In the genomic region with DNA sequence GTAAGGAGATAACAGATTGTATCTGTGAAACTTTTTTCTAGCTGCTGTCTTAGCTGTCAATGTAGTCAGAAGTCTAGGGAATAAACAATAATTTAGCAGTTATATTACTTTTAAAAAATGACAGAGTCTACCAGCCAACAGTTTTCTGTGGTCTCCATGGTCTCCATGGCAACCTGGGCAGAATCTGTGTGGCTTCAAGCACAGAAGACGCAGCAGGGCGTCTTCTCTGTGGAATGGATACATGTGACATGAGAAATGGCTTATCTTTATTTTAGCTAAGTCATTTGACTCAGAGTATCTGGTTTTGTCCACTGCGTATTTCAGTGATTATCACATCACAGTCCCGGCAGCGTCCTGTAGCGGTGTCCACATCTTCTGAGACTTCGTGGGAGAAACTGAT, we compare ENCODE assay signal across 19 mouse cellular contexts. TPM values are rescaled to one million over a fixed set of nuclear protein-coding genes. Genes with fewer than 3 reads are reported as not detected.
DNase-seq lines count a peak whose midpoint lies in the region; ATAC-seq and TF ChIP-seq lines count a peak whose summit lies in the region.
"Had no signal": no experiment of that assay in that cellular context is flagged by ENCODE, and none has a peak within 500 bp of the region (broad histone marks: within the 10 kb centered on the region; RNA-seq: fewer than 3 reads in every experiment).

No protein-coding gene starts in this region.

- no peak overlapping the region for H3K27ac ChIP-seq in forebrain, postnatal 0 days (ENCODE audit: low read depth, low read length)
- H3K27ac ChIP-seq in forebrain, embryonic 10.5 days = no peak overlapping the region
- H3K27ac ChIP-seq in neural tube, embryonic 11.5 days (ENCODE audit: low read depth, low read length) = no peak overlapping the region
- H3K27ac ChIP-seq: hindbrain, embryonic 15.5 days had no signal

- H3K4me1 ChIP-seq in forebrain, postnatal 0 days (ENCODE audit: insufficient read depth) = peaks cover 4% of the 10 kb centered on the region; the same call in 1 of the 2 replicates
- H3K4me1 ChIP-seq in forebrain, embryonic 10.5 days = peaks cover 14% of the 10 kb centered on the region
- H3K4me1 ChIP-seq in neural tube, embryonic 11.5 days (ENCODE audit: control insufficient read depth, insufficient read depth, low read length) = 0 out of 2 replicates have a peak, but pooled peaks cover 3% of the 10 kb centered on the region

- ATAC-seq in forebrain, postnatal 0 days = peak; percentile 78
- ATAC-seq in neural tube, embryonic 11.5 days (ENCODE audit: insufficient read depth, low FRiP score, low TSS enrichment) = no peak
- ATAC-seq in CD4-positive, CD25-positive, alpha-beta regulatory T cell, adult 4 months = no peak
- ATAC-seq: activated CD4-positive, CD25-positive, alpha-beta regulatory T cell, adult 4 months had no signal

- no peak for TF ChIP-seq CTCF in forebrain, postnatal 0 days (IDR thresholded peaks at IDR 0.05; ENCODE audit: low read depth)

- H3K4me3 ChIP-seq in forebrain, postnatal 0 days (ENCODE audit: low read depth, low read length) = no peak overlapping the region
- no peak overlapping the region for H3K4me3 ChIP-seq in forebrain, embryonic 10.5 days
- H3K4me3 ChIP-seq in neural tube, embryonic 11.5 days (ENCODE audit: low read depth, low read length) = no peak overlapping the region
- H3K4me3 ChIP-seq: hindbrain, embryonic 15.5 days had no signal

- WGBS in forebrain, postnatal 0 days = 57% methylated on average over 7 of the region's 7 CpGs
- WGBS in forebrain, embryonic 10.5 days = 85% methylated on average over 7 of the region's 7 CpGs
- WGBS in neural tube, embryonic 11.5 days = 51% methylated on average over 7 of the region's 7 CpGs

- H3K36me3 ChIP-seq in forebrain, postnatal 0 days (ENCODE audit: insufficient read depth) = no peaks in the 10 kb centered on the region
- no peaks in the 10 kb centered on the region for H3K36me3 ChIP-seq in forebrain, embryonic 10.5 days (replicated peaks)
- H3K36me3 ChIP-seq in neural tube, embryonic 11.5 days (ENCODE audit: control insufficient read depth, insufficient read depth, low read length) = no peaks in the 10 kb centered on the region
- H3K36me3 ChIP-seq: hindbrain, embryonic 15.5 days had no signal

- peaks cover 2% of the 10 kb centered on the region; the same call in 1 of the 2 replicates for H3K9me3 ChIP-seq in forebrain, postnatal 0 days (ENCODE audit: low read length)
- peaks cover 10% of the 10 kb centered on the region for H3K9me3 ChIP-seq in forebrain, embryonic 10.5 days
- H3K9me3 ChIP-seq in neural tube, embryonic 11.5 days (ENCODE audit: control insufficient read depth, low read length) = no peaks in the 10 kb centered on the region

- H3K27me3 ChIP-seq in forebrain, postnatal 0 days (ENCODE audit: insufficient read depth, low read length) = no peaks in the 10 kb centered on the region
- H3K27me3 ChIP-seq in forebrain, embryonic 10.5 days (ENCODE audit: poor library complexity, severe bottlenecking) = peaks cover 28% of the 10 kb centered on the region
- H3K27me3 ChIP-seq in neural tube, embryonic 11.5 days (ENCODE audit: control insufficient read depth, insufficient read depth, low read length) = no peaks in the 10 kb centered on the region
- H3K27me3 ChIP-seq: hindbrain, embryonic 15.5 days had no signal

- DNase-seq in forebrain, postnatal 0 days = peak; percentile 65
- no peak for DNase-seq in forebrain, embryonic 10.5 days (ENCODE audit: extremely low spot score, low spot score)
- DNase-seq in right cerebral cortex, postnatal 4 days = peak; percentile 13
- no peak for DNase-seq in right cerebral cortex, adult 18-20 months
- DNase-seq in embryo, embryonic 10.5 days (ENCODE audit: low spot score) = peak; percentile 62
- peak; percentile 61 for DNase-seq in neural tube, embryonic 11.5 days (ENCODE audit: low spot score)
- DNase-seq: cerebellum, adult 8-10 months; kidney, adult 18-20 months; kidney, postnatal 25 days; liver; lung, adult 18-20 months; lung, postnatal 36 days had no signal

- no peak overlapping the region for H3K4me2 ChIP-seq in forebrain, postnatal 0 days (ENCODE audit: low read depth)
- H3K4me2 ChIP-seq in neural tube, embryonic 11.5 days (ENCODE audit: low read depth) = no peak overlapping the region
- H3K4me2 ChIP-seq: hindbrain, embryonic 15.5 days had no signal

- H3K9ac ChIP-seq in forebrain, postnatal 0 days = no peak overlapping the region
- H3K9ac ChIP-seq in neural tube, embryonic 11.5 days (ENCODE audit: low read length) = no peak overlapping the region
- H3K9ac ChIP-seq: hindbrain, embryonic 15.5 days had no signal

RNA-seq across cellular contexts. Expression of a gene that starts 5.2 kb away (rescaled TPM):
- 74.8 and 81.2 TPM in 2 replicates for total RNA-seq in forebrain, postnatal 0 days (2014; rRNA removed)
- polyA plus RNA-seq in forebrain, postnatal 0 days (2015; fragmentation: Nextera tagmentation; extraction: Ambion mirVana) = 52.7 and 63.9 TPM in 2 replicates
- polyA plus RNA-seq in forebrain, embryonic 10.5 days (2016; fragmentation: Nextera tagmentation; extraction: Ambion mirVana) = 31.1 and 33.8 TPM in 2 replicates
- 32.7 and 39.2 TPM in 2 replicates for polyA plus RNA-seq in neural tube, embryonic 11.5 days (2014; fragmentation: Nextera tagmentation; extraction: Ambion mirVana)
- polyA plus RNA-seq in CD4-positive, CD25-positive, alpha-beta regulatory T cell, adult 4 months (2017; shearing (Covaris generic)) = 10 to 100 TPM; 24.3 to 49.1 TPM

RNA-seq across cellular contexts. Expression of a gene that starts 18.0 kb away (rescaled TPM):
- not detected in 2 replicates for total RNA-seq in forebrain, postnatal 0 days (2014; rRNA removed)
- polyA plus RNA-seq in forebrain, postnatal 0 days (2015; fragmentation: Nextera tagmentation; extraction: Ambion mirVana) = not detected in 2 replicates
- 0.80 and 1.3 TPM in 2 replicates for polyA plus RNA-seq in forebrain, embryonic 10.5 days (2016; fragmentation: Nextera tagmentation; extraction: Ambion mirVana)
- polyA plus RNA-seq in neural tube, embryonic 11.5 days (2014; fragmentation: Nextera tagmentation; extraction: Ambion mirVana) = not detected in 2 replicates
- polyA plus RNA-seq in CD4-positive, CD25-positive, alpha-beta regulatory T cell, adult 4 months (2017; shearing (Covaris generic)) = 1 to 10 TPM in 1 of 2 experiments, not detected in 1; 1.8 TPM
- total RNA-seq: layer of hippocampus, postnatal 10 days; left cerebral cortex, postnatal 14 days; monocyte, adult 5-6 weeks; neutrophil, adult 5-6 weeks had no signal

Comparison
In these comparisons a context has a peak if more than half of its experiments do, and no peak if none do; other contexts are left out.
1. DNase-seq: peak in forebrain, postnatal 0 days (single experiment), right cerebral cortex, postnatal 4 days (single experiment), embryo, embryonic 10.5 days (single experiment) and neural tube, embryonic 11.5 days (single experiment); none in forebrain, embryonic 10.5 days (single experiment) and right cerebral cortex, adult 18-20 months (single experiment).